In genomic region chr6:120199638-120200394, GRCm38 (mm10) we compare ENCODE assay signal across 11 mouse cellular contexts.
DNase-seq lines count a peak whose midpoint lies in the region; ATAC-seq and TF ChIP-seq lines count a peak whose summit lies in the region.
"Had no signal": no experiment of that assay in that cellular context is flagged by ENCODE, and none has a peak within 500 bp of the region (broad histone marks: within the 10 kb centered on the region; RNA-seq: fewer than 3 reads in every experiment).

No protein-coding gene starts in this region.

- H3K4me1 ChIP-seq in intestine, embryonic 15.5 days (replicated peaks), result 0 out of 2 replicates have a peak, but pooled peaks cover 6% of the 10 kb centered on the region
- peaks cover 23% of the 10 kb centered on the region for H3K4me1 ChIP-seq in thymus, adult 2 months (replicated peaks; ENCODE audit: control insufficient read depth, insufficient read depth, low read length)

- H3K4me3 ChIP-seq in layer of hippocampus, adult 2 months, result no peak overlapping the region
- H3K4me3 ChIP-seq in intestine, embryonic 15.5 days (replicated peaks), result no peak overlapping the region
- H3K4me3 ChIP-seq in thymus, adult 2 months (ENCODE audit: control insufficient read depth, insufficient read depth, low read length), result no peak overlapping the region

- 36% methylated on average over 10 of the region's 10 CpGs for WGBS in intestine, embryonic 15.5 days
- WGBS in thymus, adult 2 months, result 78% methylated on average over 10 of the region's 10 CpGs

- no peaks in the 10 kb centered on the region for H3K9me3 ChIP-seq in intestine, embryonic 15.5 days

- no peak overlapping the region for H3K27ac ChIP-seq in layer of hippocampus, adult 2 months
- peak overlapping the region; percentile 39 for H3K27ac ChIP-seq in intestine, embryonic 15.5 days
- peak overlapping the region; percentile 0; the same call in 1 of the 2 replicates for H3K27ac ChIP-seq in thymus, adult 2 months (ENCODE audit: control insufficient read depth, insufficient read depth, low read length)

- peak overlapping the region; percentile 3; the same call in 1 of the 2 replicates for H3K4me2 ChIP-seq in intestine, embryonic 15.5 days (replicated peaks)

- peak; percentile 37 for TF ChIP-seq CTCF in layer of hippocampus, adult 2 months (conservative IDR thresholded peaks at IDR 0.05)
- TF ChIP-seq CTCF in thymus, adult 2 months (IDR thresholded peaks at IDR 0.05; ENCODE audit: borderline replicate concordance, control insufficient read depth, extremely low read depth, insufficient read depth, low read length, poor library complexity), result no peak

- DNase-seq in layer of hippocampus, adult 2 months (ENCODE audit: low spot score in 2 of 2), result no peak
- no peak for DNase-seq in layer of hippocampus, postnatal 25 days (ENCODE audit: extremely low spot score in 1 of 2, low spot score in 1 of 2)
- DNase-seq in embryo, embryonic 9.5 days (ENCODE audit: extremely low spot score), result peak; percentile 44
- peak; percentile 41 for DNase-seq in thymus, adult 2 months
- DNase-seq in adrenal gland, adult 2 months, result no peak
- no peak for DNase-seq in urinary bladder, postnatal 10 days (ENCODE audit: low spot score)
- DNase-seq: kidney, postnatal 36 days; lung, adult 2 months had no signal

- no peak for TF ChIP-seq POLR2A in thymus, adult 2 months (IDR thresholded peaks at IDR 0.05; ENCODE audit: control insufficient read depth, extremely low read depth, insufficient read depth, low read length, poor library complexity)

- no peaks in the 10 kb centered on the region for H3K27me3 ChIP-seq in intestine, embryonic 15.5 days (replicated peaks)
- H3K27me3 ChIP-seq in thymus, adult 2 months (ENCODE audit: control insufficient read depth, insufficient read depth, low read length), result no peaks in the 10 kb centered on the region
- H3K27me3 ChIP-seq: CH12.LX had no signal

- no peaks in the 10 kb centered on the region for H3K36me3 ChIP-seq in intestine, embryonic 15.5 days
- no peaks in the 10 kb centered on the region for H3K36me3 ChIP-seq in thymus, adult 2 months (ENCODE audit: control insufficient read depth, insufficient read depth, low read length)

- no peak overlapping the region for H3K9ac ChIP-seq in intestine, embryonic 15.5 days

- ATAC-seq in intestine, embryonic 15.5 days, result peak; percentile 87
- ATAC-seq in monocyte, adult 5-6 weeks (replicated peaks; ENCODE audit: insufficient number of reproducible peaks, low FRiP score, low TSS enrichment, poor library complexity, severe bottlenecking), result no peak

Comparison
In these comparisons a context has a peak if more than half of its experiments do, and no peak if none do; other contexts are left out.
1. DNase-seq: peak in embryo, embryonic 9.5 days (single experiment) and thymus, adult 2 months (single experiment); none in layer of hippocampus, adult 2 months (0 of 2), layer of hippocampus, postnatal 25 days (0 of 2), adrenal gland, adult 2 months (single experiment) and urinary bladder, postnatal 10 days (single experiment).